Mouse (Mus musculus) bone marrow macrophage, adult 2 months (primary cell): Measurements from ENCODE around the gene Nf2. TPM values are rescaled to one million over a fixed set of nuclear protein-coding genes. Genes with fewer than 3 reads are reported as not detected.
A peak's percentile ranks its signal among the peaks of the same experiment; 100 is the strongest.

Experiments
- H3K27ac ChIP-seq: 2 replicates; pipeline ENCODE4 v1.5.1; 2012; ENCODE audit warnings: low read depth, low read length; ENCODE audit not compliant: insufficient read depth
- H3K4me1 ChIP-seq: 2 replicates; pipeline ENCODE4 v1.6.1; 2012; ENCODE audit warnings: low read length; ENCODE audit not compliant: control insufficient read depth, insufficient read depth
- H3K4me3 ChIP-seq: 2 replicates; pipeline ENCODE4 v1.5.1; 2012; ENCODE audit warnings: mild to moderate bottlenecking, low read length, moderate library complexity; ENCODE audit not compliant: insufficient read depth
- CTCF ChIP-seq: IDR thresholded peaks from 2 replicates; pipeline ENCODE4 v1.5.1; 2012; ENCODE audit warnings: low read depth, mild to moderate bottlenecking, low read length, moderate library complexity
- POLR2A ChIP-seq: IDR thresholded peaks from 2 replicates; pipeline ENCODE4 v1.6.1; 2012; ENCODE audit warnings: mild to moderate bottlenecking, low read depth, low read length, borderline replicate concordance
- polyA plus RNA-seq: library from polyadenylated mRNA; stranded (reverse); fragments of >200 nt; gene quantifications from 2 replicates; pipeline ENCODE4 v1.2.4, GENCODE M21; 2012; ENCODE audit not compliant: missing spikeins, insufficient read depth, insufficient read length

Nf2 gene
- polyA plus RNA-seq, 1 experiment, result 76.8 TPM

DNA sequence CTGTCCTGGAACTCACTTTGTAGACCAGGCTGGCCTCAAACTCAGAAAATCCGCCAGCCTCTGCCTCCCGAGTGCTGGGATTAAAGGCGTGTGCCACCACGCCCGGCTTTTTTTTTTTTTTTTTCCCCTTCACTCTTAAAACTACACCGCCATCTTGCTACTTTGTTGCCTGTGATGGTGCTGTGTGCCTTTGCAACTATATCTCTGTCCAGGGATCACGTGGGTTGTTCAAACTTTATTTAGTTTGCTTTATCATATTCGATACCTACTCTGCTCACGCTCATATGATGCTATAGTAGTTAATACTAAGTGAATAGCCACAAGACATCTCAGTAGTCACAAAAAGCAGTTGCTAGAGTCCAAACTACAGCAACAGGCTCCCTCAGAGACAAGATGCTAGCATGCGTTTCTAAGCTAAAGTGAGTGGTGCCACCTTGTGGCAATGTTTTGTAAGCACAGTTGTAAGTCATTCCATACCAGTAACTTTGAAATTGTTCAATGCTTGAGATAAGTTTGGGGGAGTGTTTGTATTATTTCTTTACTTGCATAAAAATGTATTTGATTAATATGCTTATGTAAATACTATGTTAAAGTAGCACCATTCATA lies 16.4 kb upstream of the Nf2 start:
- TF ChIP-seq CTCF, result no peak
- TF ChIP-seq POLR2A, result no peak
- Histone ChIP-seq H3K4me3 (no peak overlapping the region), H3K27ac (no peak overlapping the region), H3K4me1 (no peaks in the 10 kb centered on the region)

DNA sequence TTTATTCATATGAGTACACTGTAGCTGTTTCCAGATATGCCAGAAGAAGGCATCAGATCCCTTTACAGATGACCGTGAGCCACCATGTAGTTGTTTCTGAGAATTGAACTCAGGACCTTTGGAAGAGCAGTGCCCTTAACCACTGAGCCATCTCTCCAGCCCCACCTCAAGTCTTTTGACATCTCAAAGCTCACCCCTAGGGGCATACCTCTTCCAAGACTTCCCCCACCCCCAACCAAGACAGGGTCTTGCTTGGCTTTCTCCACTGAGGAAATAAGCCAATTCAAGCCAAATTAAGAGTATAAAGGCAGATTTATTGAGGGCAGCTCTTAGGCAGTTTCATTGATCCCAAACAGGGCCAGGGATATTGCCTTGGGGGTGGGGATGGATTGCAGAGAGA lies 13.4 kb upstream of the Nf2 start:
- TF ChIP-seq POLR2A (no peak), CTCF (no peak)
- no peak overlapping the region for H3K4me3 ChIP-seq
- no peak overlapping the region for H3K27ac ChIP-seq
- H3K4me1 ChIP-seq, result no peaks in the 10 kb centered on the region

DNA sequence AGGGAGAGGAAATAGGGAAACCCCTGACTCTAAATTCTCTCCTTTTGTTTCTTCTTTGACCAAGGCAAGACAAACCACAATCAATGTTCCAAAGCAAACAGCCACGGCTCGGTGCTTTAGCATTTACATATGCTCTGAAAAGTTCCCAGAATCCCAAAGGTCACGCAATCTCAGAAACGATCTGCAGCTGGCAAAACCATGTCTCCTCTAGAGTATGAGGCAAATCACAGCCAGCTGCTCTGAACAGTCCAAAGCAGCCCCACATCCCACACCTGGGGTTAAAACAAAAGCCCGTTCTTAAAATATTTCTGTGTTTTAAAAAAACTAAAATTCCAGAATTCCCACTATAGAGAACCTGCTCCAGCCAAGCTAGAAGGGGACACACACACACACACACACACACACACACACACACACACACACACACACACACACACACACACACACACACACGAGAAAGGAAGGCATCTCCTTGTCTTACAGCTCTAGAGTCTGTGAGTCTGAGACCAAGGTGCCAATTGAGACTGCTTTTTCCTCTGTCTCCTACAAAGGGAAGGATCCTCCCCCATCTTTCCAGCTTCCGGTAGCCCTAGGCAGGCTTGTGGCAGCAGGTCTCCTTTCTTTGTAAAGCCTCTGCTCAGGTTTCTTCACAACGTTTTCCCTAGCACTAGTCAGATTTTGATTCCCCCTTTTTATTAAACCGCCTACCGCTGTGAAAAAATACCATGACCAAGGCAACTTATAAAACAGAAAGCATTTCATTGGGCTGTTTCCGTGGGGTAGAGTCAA lies 12.7 kb upstream of the Nf2 start:
- Histone ChIP-seq H3K4me1 (no peaks in the 10 kb centered on the region), H3K4me3 (no peak overlapping the region), H3K27ac (no peak overlapping the region)
- TF ChIP-seq POLR2A (no peak), CTCF (no peak)

DNA sequence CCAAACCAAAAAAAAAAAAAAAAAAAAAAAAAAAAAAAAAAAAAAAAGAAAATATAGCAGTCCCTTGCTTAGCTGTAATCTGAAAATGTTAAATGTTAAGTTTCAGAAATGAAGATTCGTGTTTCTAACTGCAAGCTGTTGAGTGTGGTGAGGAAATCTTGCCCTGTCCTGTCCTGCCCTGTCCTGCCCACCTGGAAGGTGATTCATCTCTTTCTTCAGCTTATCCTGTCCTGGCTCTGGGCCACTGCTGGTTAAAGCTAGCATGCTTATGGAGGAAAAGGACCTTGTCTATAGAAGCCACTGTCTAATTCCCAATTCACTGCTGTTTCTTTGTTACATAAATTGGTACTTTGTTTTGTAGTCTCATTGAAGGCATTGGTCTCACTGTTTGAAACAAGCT lies 11.7 kb upstream of the Nf2 start:
- TF ChIP-seq POLR2A (no peak), CTCF (no peak)
- Histone ChIP-seq H3K27ac (no peak overlapping the region), H3K4me1 (no peaks in the 10 kb centered on the region), H3K4me3 (no peak overlapping the region)

DNA sequence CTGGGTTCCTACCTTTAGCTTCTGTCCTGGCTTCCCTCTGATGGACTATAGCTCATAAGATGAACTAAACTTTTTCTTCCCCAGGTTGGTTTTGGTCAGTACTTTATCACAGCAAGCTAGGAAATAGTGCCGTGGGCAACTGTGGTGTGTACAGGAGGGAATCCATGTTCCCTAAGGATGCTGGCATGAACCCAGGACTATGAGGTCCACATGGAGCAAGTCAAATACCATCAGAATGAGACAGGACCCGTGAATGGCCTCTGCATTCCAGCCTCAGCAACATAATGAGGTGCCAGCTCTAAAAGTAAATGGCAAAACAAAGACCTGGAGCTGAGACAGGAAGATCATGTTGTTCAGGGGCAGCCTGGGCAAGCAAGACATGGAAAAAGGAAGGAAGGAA lies 9.1 kb upstream of the Nf2 start:
- H3K4me3 ChIP-seq, result no peak overlapping the region

DNA sequence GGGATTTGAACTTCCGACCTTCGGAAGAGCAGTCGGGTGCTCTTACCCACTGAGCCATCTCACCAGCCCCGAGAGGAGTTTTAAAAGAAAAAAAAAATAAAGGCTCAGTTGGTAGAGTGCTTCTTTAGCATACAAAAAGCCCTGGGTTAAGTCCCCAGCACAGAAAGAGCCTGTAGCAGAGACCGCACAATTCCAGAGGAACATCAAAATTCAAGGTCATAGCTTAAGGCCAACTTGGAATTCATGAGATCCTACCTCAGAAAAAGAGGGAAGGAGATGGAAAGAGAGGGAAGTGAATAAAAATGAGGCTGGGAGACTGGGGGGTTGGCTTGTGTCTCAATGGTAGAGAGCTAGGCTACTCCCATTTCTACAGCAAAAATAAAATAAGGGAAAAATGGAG lies 4.8 kb upstream of the Nf2 start:
- TF ChIP-seq CTCF (no peak), POLR2A (no peak)
- Histone ChIP-seq H3K4me3 (no peak overlapping the region), H3K4me1 (0 out of 2 replicates have a peak, but pooled peaks cover 2% of the 10 kb centered on the region), H3K27ac (no peak overlapping the region)

More for the DNA sequence above, 9.1 kb upstream of the Nf2 start:
- TF ChIP-seq POLR2A, result no peak
- TF ChIP-seq CTCF, result no peak
- H3K27ac ChIP-seq, result no peak overlapping the region
- no peaks in the 10 kb centered on the region for H3K4me1 ChIP-seq

DNA sequence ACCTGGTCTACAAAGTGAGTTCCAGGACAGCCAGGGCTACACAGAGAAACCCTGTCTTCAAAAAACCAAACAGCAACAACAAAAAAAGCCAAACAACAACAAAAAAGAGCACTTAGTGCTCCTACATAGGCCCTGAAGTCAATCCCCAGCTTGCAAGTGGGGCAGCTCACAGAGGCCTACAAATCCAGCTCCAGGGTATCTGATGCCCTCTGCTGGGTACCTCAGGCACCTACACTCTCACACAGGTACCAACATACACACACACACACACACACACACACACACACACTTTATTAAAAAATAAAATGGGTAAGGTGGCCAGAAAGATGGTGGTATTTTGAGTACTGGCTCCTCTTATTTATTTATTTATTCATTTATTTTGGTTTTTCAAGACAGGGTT lies 3.7 kb upstream of the Nf2 start:
- Histone ChIP-seq H3K4me3 (no peak overlapping the region), H3K4me1 (0 out of 2 replicates have a peak, but pooled peaks cover 2% of the 10 kb centered on the region), H3K27ac (no peak overlapping the region)
- no peak for TF ChIP-seq POLR2A
- TF ChIP-seq CTCF, result no peak

DNA sequence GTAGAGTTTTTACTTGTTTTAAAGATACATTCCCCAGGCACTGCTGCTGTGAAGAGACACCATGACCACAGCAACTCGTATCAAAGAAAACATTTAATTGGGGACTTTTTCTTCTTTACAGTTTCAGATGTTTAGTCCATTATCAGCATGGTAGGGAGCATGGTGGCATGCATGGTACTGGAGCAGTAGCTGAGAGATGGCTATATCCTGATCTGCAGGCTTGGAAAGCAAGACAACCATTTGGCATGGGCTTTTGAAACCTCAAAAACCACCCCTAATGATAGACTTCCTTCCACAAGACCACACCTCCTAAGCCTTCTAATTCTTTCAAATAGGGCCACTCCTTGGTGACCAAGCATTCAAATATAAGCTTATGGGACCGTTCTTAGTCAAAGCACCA lies 1.1 kb upstream of the Nf2 start:
- Histone ChIP-seq H3K4me1 (peaks cover 14% of the 10 kb centered on the region), H3K27ac (no peak overlapping the region), H3K4me3 (no peak overlapping the region)
- no peak for TF ChIP-seq POLR2A
- TF ChIP-seq CTCF, result no peak

DNA sequence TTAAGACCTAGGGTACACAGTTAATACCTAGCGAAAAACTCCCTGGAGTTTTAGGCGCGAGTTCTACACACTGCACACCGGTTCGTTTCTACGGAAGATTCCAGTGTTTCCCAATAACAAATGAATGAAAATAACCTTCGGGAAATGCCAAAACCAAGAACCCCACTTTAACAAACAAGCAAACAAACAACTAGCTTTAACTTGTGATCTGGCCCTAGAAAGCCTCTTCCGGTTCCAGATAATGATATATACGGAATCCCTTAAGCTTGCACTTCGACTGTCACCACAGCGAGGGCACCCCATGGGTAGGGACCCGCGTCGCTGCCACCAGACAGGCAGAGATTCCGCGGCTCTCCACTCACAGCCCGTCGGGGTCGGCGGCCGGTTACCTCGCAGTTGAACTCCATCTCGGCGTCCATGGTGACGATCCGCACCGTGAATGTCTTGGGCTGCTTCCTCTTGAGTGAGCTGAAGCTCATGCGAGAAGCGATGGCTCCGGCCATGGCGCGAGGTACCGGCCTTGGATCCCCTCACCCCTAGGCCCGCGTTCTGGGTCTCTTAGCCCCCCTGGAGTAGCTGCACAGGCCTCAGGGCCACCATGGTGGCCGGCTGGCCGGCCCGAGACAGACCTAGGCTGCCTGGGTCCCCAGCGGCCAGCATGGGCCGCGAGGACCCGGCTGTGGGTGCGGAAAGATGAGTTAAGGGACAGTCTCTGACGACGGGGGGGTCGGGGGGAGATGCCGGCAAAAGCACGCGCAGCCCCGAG lies 670 bp downstream of the Nf2 start:
- peak overlapping the region; percentile 80 for H3K4me3 ChIP-seq
- peaks cover 14% of the 10 kb centered on the region for H3K4me1 ChIP-seq
- H3K27ac ChIP-seq, result peak overlapping the region; percentile 73
- TF ChIP-seq POLR2A, result no peak
- no peak for TF ChIP-seq CTCF
